Mouse (Mus musculus) adrenal gland, adult 2 months (tissue): ENCODE measurements around the gene Tlr12. TPM values are rescaled to one million over a fixed set of nuclear protein-coding genes. Genes with fewer than 3 reads are reported as not detected.
"Not testable (repeated sequence)": the region's sequence is repeated elsewhere in the genome, so short reads cannot be mapped to it uniquely, and the experiment has no call there.

Experiments used
- DNase-seq: peaks from one replicate; pipeline ENCODE4 v3.0.0; 2021
- polyA plus RNA-seq: library from polyadenylated mRNA; depleted of rRNA; stranded (reverse); fragments of >200 nt; gene quantifications from 2 replicates; pipeline ENCODE4 v1.2.3, GENCODE M21; 2012; rRNA removed
- total RNA-seq, 2 experiments: library from RNA; stranded (reverse); gene quantifications; 2 replicates each; pipeline ENCODE4 v1.2.3; 2021

The Tlr12 gene
- total and polyA plus RNA-seq, 3 experiments: 0.46 to 1.0 (median 0.97) TPM

DNA sequence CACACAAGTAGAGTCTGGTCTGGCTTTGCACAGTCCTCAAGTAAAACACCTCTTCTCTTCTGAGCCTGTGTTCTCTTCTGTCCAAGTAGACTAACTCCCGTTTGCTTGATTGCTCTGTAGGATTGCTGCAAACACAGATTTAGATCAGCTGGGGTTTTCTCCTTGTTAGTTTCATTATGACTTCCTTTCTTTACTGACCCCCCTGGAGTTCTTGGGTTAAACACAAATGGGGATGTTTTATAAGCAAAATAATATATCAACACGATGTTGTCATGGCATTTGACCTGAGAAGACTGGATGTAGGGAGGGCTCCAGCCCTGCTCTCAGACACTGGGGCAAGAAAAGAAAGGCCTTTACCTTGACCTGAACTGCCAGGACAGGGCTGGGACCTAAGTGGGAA is 544 bp upstream of the Tlr12 start:
- DNase-seq: no peak

DNA sequence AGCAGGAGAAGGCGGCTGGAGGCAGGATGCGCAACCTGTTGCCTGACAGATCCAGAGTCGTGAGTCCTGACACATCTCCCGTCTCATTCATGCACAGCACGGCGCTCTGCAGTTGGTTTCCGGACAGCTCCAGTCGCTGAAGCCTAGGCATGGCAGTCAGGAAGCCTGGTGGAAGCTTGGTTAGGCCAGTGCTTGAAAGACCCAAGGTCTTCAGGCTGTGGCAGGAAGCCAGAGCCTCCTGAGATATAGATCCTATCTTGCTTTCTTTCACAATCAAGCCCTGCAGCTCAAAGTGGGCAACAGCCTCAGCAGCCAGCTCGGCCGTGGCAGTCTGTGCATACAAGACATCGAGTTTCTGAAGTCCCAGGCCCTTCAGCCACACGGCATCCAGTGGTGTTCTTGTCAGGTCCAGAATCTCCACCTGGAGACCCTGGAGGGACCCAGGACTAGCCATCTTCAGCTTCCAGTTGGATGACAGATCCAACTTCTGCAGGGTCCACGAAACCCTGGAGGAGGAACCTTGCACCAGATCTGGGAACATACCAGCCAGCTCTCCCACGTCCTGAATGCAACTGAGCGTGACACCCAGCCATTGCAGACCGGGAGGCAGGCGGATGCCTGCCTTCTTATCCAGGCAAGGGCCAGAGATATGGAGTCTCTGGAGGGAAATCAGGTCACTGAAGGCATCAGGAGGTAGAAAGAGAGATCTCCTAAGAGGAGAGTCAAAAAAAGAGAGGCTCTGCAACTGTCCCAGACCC is 877 bp downstream of the Tlr12 start:
- DNase-seq: no peak

DNA sequence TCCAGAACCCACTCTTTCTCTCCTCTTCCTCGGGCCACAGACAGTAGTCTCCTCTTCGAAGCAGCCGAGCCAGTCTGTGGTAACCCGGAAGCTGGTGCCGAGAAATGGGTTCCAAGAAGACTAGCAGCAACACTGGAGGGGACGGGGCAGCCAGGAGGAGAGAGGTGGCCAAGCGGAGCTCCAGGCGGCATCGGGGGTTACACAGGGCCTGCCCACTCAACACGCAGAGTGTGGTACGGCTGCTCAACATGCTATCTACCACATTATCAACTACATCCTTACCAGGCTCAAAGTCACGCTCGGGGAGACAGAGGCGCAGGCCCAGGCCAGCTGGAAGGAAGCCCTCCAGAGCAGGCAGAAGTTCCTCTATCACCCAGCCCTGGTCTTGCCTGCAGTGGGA is 2.7 kb downstream of the Tlr12 start:
- no peak for DNase-seq

DNA sequence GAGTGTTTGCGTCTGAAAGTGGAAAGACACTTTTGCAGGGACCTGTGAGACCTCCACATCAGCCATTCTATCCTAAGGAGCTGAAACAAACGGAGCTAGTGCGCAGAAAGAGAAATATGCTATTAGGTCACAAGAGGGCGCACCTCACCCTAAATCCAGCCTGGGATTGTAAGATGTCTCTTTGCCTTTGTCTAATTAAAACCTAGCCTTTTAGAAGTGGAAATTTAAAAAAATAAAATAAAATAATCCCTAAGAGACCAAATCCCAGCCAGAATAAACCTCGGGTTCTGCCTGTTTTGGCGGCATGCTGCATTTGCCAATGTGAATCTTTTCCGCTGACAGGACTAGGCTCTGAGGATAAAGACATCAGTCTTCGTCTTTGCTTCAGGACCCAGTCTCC is 5.1 kb downstream of the Tlr12 start:
- DNase-seq: peak; percentile 34

DNA sequence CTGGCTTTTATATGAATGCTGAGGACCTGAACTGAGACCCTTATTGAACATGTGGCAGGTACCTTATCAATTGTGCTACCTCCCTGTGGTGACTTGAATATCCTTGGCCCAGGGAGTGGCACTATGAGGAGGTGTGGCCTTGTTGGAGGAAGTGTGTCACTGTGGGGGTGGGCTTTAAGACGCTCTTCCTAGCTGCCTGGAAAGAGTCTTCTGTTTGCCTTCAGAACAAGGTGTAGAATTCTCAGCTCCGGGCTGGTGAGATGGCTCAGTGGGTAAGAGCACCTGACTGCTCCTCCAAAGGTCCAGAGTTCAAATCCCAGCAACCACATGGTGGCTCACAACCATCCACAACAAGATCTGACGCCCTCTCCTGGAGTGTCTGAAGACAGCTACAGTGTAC is 6.7 kb downstream of the Tlr12 start:
- not testable (repeated sequence) for DNase-seq

DNA sequence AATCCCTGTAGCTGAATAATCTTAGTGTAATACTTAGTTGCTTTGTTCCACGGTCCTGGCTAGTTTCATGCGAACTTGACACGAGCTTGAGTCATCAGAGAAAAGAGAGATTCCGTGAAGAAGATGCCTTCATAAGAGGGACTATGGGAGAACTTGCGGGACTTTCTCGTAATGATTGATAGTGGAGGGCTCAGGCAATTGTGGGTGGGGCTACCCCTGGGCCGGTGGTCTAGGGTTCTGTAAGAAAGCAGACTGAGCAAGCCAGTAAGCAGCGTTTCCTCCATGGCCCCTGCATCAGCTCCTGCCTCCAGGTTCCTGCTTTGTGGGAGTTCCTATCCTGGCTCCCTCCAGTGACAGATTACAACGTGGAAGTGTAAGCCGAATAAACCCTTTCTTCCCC is 7.7 kb downstream of the Tlr12 start:
- no peak for DNase-seq

DNA sequence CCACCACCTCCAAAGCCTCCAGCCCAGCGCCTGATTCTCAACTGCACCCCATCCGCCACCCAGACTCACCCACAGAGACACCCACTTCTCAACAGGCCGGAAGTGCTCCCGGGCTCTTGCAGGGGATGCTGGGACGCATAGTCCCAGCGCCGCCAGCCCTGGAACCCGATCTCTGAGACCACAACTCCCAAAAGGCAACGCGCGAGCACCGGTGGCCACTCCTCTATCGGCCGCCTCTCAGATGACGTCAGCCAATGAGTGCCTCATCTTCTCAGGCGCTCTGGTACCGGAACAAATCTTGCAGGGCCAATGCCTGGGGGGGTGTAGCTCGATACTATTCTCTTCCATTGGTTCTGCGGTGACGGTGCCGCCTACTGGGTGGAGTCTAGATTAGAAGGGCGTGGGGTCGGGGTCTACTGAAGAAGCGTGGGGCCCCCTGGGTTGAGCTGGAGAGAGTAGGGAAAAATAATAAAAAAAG is 8.5 kb downstream of the Tlr12 start, which contains the start of gene Zscan20:
TSS of gene Zscan20 (minus strand) at position 174 of the 478 bp plus-strand sequence.
- peak; percentile 98 for DNase-seq

DNA sequence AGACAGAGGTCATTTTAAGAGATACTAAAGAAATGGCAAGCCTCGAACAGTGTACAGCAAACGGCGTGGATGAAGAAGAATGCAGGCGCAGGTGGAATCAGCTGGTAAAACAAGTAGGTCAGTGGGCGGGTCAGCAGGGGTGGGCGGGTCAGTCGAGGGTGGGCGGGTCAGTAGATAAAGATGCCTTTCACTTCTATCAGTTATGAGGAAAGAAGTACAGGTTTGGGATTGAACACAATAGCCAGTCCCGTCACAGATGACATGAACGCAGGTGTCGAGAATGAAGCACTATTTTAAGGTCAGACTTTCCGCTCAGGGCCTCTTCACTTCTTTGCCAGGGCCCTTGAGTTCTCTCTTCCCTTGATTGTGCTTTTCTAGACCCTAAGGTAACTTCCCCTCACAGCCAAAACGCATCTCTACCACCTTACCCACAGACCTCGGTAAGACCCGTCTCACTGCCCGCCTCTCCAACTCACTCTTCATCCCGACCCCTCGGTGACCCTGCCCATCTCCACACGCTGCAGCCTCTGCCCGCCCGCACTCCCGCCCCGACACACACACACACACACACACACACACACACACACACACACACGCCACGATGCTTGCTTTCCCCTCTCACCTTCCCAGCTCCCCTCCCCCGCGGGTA is 9.0 kb downstream of the Tlr12 start:
- peak; percentile 34 for DNase-seq

DNA sequence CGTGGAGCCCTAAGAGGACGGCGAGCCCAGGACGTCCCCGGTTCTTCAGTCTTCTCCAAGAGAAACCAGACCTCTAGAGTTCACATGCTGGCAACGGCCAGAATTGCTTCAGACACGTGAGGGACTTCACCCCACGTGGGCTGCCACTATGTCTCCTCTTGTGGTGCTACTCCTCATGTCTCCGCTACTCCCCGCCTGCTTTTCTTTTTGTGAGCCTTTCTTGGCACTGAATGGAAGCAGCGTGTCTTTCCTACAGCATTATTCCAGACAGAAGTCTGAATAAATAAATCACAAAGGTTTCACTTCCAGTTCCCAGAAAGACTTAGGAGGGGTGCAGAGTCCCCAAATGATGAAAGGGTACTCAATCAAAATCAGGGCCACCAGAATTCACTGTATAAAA is 10.8 kb downstream of the Tlr12 start:
- no peak for DNase-seq

DNA sequence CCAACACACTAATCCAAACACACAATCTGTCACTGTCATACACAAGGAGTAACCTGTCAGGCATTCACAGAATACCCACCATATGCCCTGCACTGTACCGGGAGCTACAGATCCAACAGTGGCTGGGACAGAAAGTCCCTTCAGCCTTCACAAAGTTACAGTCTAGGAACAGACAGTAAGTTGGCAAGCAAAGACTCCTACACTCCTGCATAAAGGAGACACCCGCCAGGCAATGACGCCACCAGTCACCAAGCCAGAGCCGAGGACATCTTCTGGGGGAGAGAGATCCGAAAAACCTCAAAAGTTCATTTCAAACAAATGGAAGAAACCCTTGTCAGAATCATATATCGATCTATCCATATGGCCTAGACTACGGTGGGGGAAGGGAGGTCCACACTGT is 11.8 kb downstream of the Tlr12 start:
- DNase-seq: no peak

DNA sequence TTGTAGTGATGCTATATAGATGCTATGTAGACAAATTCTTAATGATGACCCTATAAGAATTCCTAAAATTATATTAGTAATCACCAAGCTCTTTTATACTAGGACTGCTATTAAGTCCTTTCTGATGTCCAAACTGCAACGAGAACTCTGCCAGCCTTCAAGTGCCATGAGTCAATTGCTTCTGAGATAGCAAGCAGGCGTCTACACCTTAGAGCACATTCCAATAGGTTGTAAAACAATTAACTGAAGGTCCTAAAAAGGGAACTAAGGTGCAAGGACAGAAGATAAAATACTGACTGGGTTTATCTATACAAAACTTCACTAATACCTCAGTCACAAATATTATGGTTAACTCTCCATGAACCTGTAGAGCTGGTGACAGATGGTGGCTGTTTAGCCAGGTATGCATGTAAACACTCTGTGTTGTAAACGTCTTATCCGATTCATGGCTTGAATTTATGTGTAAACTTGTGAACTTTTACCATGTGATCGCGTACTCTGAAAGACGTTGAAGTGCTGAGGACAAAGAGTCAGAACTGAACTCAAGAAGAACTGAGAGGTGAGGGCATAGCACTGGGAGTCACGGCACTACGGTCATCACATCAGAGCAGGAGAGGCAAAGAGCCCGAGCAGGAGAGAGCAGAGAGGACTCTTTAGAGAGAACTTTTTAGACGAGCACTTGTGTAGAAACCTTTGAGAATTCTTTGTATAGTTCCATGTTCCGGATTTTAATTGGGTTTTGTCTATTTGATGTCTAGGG is 20.4 kb downstream of the Tlr12 start:
- no peak for DNase-seq

DNA sequence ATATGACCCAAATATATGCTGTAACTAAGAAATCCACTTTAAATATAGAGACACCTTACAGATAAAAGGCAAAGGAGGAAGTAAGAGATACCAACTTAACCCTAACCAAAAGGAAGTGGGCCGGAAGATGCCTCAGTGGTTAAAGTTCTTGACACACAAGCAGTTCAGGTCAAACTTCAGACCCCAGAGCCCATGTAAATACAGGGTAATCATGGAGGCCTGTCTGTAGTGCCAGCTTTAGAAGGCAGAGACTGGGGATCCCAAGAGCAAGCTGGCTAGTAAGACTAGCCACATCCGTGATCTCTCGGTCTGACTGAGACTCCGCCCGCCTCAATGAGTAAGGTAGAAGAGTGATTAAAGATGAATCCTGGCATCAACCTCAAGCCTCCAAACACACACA is 24.4 kb downstream of the Tlr12 start:
- no peak for DNase-seq

DNA sequence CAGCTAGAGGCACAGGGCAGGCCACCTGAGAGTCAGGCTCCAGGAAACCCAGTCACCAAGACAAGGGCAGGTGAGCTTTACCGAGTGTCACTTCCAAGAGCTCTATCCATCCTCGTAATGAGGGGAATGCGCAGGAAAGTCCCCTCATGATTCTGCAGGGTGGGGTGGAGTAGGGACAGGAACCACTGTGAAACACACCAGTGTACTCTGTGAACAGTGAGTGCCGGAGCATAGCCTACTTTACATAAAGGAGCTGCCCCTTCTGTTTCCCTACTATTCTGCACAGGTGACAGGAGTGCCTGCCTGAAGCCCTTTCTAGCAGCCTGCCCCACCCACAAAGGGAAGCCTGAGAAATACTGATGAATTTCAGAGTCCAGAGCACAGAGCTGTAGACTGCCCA is 25.1 kb downstream of the Tlr12 start:
- DNase-seq: no peak

DNA sequence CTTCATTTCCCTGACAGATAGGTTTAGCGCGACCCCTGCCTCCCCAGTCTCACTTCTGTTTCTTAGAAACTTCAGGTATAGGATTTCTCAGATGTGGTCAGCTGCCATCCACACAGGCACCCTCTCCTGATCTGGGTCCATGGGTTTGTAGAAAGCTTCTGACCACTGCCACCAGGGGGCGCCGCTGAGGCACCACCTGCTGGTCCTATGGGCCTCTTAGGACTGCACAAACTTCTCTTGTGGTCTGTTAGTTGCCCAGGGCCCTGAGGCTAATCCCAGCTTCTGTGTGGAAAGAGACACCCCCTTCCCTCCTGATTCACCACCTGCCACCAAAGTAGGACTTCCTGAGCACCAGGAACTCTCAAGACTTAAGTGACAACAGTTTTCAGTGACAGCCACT is 39.2 kb downstream of the Tlr12 start:
- peak; percentile 40 for DNase-seq

DNA sequence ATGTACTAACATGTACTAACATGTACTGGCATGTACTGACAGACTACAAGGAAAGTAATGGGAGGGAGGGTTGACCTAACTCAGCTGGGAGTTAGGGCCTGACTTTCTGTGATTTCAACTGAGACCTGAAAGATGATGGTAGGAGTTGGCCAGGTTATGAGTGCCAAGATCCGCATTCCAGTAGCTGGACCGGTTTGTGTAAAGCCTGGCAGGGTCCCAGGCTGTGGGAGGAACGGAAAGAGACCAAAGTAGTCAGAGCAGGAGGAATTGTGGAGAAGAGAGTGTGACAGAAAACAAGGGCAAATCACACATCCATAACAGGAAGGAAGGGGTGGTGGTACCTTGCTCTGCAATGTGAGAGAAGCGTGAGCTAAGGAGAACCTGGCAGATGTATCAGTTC is 42.6 kb downstream of the Tlr12 start:
- DNase-seq: no peak

Other genes with a start within 250 kb of the Tlr12 start
- gene Zscan20, start 8.5 kb downstream of the Tlr12 start, total RNA-seq: 1 to 10 TPM; 3.9 to 5.1 TPM
- gene Zscan20, start 8.5 kb downstream of the Tlr12 start, polyA plus RNA-seq: 1.4 and 1.6 TPM in 2 replicates
- 10 to 100 TPM; 72.6 to 91.6 TPM for gene Phc2, start 36.1 kb upstream of the Tlr12 start, total RNA-seq
- gene Phc2, start 36.1 kb upstream of the Tlr12 start, polyA plus RNA-seq: 84.0 and 89.4 TPM in 2 replicates
- gene A3galt2, start 136.7 kb upstream of the Tlr12 start, total RNA-seq: under 1 TPM; 0.20 to 0.21 TPM
- 0.51 and 0.60 TPM in 2 replicates for gene A3galt2, start 136.7 kb upstream of the Tlr12 start, polyA plus RNA-seq
- gene Zfp362, start 187.4 kb upstream of the Tlr12 start, total RNA-seq: 10 to 100 TPM; 21.2 to 28.2 TPM
- gene Zfp362, start 187.4 kb upstream of the Tlr12 start, polyA plus RNA-seq: 57.7 and 66.7 TPM in 2 replicates